21 mouse cellular contexts compared by ENCODE assay signal in genomic region chr19:28529006-28529405, GRCm38 (mm10).
"Had no signal": no experiment of that assay in that cellular context is flagged by ENCODE, and none has a peak within 500 bp of the region (broad histone marks: within the 10 kb centered on the region; RNA-seq: fewer than 3 reads in every experiment).

No protein-coding gene starts in this region.

- H3K4me3 ChIP-seq: limb, embryonic 10.5 days; limb, embryonic 13.5 days; liver, embryonic 12.5 days; liver, embryonic 15.5 days; lung, embryonic 15.5 days; megakaryocyte, embryonic 14.5 days; midbrain, embryonic 10.5 days; midbrain, embryonic 13.5 days; neural tube, embryonic 12.5 days; neural tube, embryonic 15.5 days had no signal

- H3K9me3 ChIP-seq: limb, embryonic 10.5 days; limb, embryonic 13.5 days; liver, embryonic 12.5 days; liver, embryonic 15.5 days; lung, embryonic 15.5 days; midbrain, embryonic 10.5 days; midbrain, embryonic 13.5 days; neural tube, embryonic 12.5 days; neural tube, embryonic 15.5 days had no signal

- H3K27ac ChIP-seq: kidney, postnatal 0 days; limb, embryonic 10.5 days; limb, embryonic 13.5 days; liver, embryonic 12.5 days; liver, embryonic 15.5 days; lung, embryonic 15.5 days; midbrain, embryonic 10.5 days; midbrain, embryonic 13.5 days; neural tube, embryonic 12.5 days; neural tube, embryonic 15.5 days; stomach, postnatal 0 days had no signal

- H3K4me2 ChIP-seq: limb, embryonic 13.5 days; liver, embryonic 12.5 days; liver, embryonic 15.5 days; lung, embryonic 15.5 days; midbrain, embryonic 13.5 days; neural tube, embryonic 12.5 days; neural tube, embryonic 15.5 days had no signal

- DNase-seq: liver; lung, adult 18-20 months; lung, postnatal 10 days; lung, postnatal 36 days; right cerebral cortex, adult 18-20 months; right cerebral cortex, postnatal 14 days; right cerebral cortex, postnatal 4 days; thymus, adult 18-20 months; thymus, postnatal 36 days had no signal

- ATAC-seq: liver, embryonic 12.5 days; midbrain, embryonic 13.5 days had no signal

- H3K36me3 ChIP-seq: limb, embryonic 10.5 days; limb, embryonic 13.5 days; liver, embryonic 12.5 days; liver, embryonic 15.5 days; lung, embryonic 15.5 days; midbrain, embryonic 13.5 days; neural tube, embryonic 12.5 days; neural tube, embryonic 15.5 days had no signal

- H3K9ac ChIP-seq: limb, embryonic 13.5 days; liver, embryonic 12.5 days; liver, embryonic 15.5 days; lung, embryonic 15.5 days; midbrain, embryonic 13.5 days; neural tube, embryonic 12.5 days; neural tube, embryonic 15.5 days had no signal

- H3K27me3 ChIP-seq: limb, embryonic 13.5 days; liver, embryonic 12.5 days; liver, embryonic 15.5 days; lung, embryonic 15.5 days; megakaryocyte, embryonic 14.5 days; midbrain, embryonic 13.5 days; neural tube, embryonic 12.5 days; neural tube, embryonic 15.5 days had no signal

- H3K4me1 ChIP-seq: liver, embryonic 12.5 days; liver, embryonic 15.5 days; lung, embryonic 15.5 days; megakaryocyte, embryonic 14.5 days; midbrain, embryonic 13.5 days; neural tube, embryonic 12.5 days; neural tube, embryonic 15.5 days had no signal
